Mouse (Mus musculus) liver, adult 2 months (tissue): ENCODE measurements around the gene Dglucy. TPM values are rescaled to one million over a fixed set of nuclear protein-coding genes. Genes with fewer than 3 reads are reported as not detected.

Experiments used
- DNase-seq: peaks from one replicate; pipeline ENCODE4 v3.0.0-alpha.2; 2011; ENCODE audit warnings: low read depth, low spot score; ENCODE audit errors: extremely low read depth
- H3K27ac ChIP-seq: fragments of 200-500 bp; replicated peaks from 2 replicates; pipeline ENCODE4 v1.5.1; 2012; ENCODE audit warnings: low read depth, mild to moderate bottlenecking, control low read depth, inconsistent platforms, low read length; ENCODE audit not compliant: insufficient read depth
- H3K27me3 ChIP-seq: fragments of 200-500 bp; 2 replicates; pipeline ENCODE4 v1.6.1; 2012; ENCODE audit warnings: mild to moderate bottlenecking, moderate library complexity, low read length, inconsistent platforms; ENCODE audit not compliant: control insufficient read depth, insufficient read depth
- H3K36me3 ChIP-seq: fragments of 200-500 bp; 2 replicates; pipeline ENCODE4 v1.6.1; 2012; ENCODE audit warnings: low read length, inconsistent platforms; ENCODE audit not compliant: control insufficient read depth, insufficient read depth
- H3K4me1 ChIP-seq: fragments of 200-500 bp; 2 replicates; pipeline ENCODE4 v1.6.1; 2011; ENCODE audit warnings: low read length; ENCODE audit not compliant: control insufficient read depth, insufficient read depth
- H3K4me3 ChIP-seq: fragments of 200-500 bp; 2 replicates; pipeline ENCODE4 v1.5.1; 2011; ENCODE audit warnings: low read depth, mild to moderate bottlenecking, control low read depth, low read length, moderate library complexity; ENCODE audit not compliant: insufficient read depth
- H3K79me2 ChIP-seq: fragments of 200-500 bp; 2 replicates; pipeline ENCODE4 v1.6.1; 2012; ENCODE audit warnings: inconsistent platforms, mild to moderate bottlenecking, low read length, moderate library complexity; ENCODE audit not compliant: control insufficient read depth, insufficient read depth
- H3K9ac ChIP-seq: fragments of 200-500 bp; 2 replicates; pipeline ENCODE4 v1.6.1; 2012; ENCODE audit warnings: low read depth, mild to moderate bottlenecking, control low read depth, inconsistent platforms, low read length
- CTCF ChIP-seq: fragments of 200-500 bp; IDR thresholded peaks from 2 replicates; pipeline ENCODE4 v1.5.1; 2011; ENCODE audit warnings: low read depth, low read length, control low read depth
- POLR2A ChIP-seq: fragments of 200-500 bp; IDR thresholded peaks from 2 replicates; pipeline ENCODE4 v1.6.1; 2011; ENCODE audit warnings: low read length, control low read depth; ENCODE audit not compliant: insufficient read depth; ENCODE audit errors: extremely low read depth
- WGBS: fragments of 180-500 bp; shearing (Covaris S2); methylation state at CpG from one replicate; pipeline ENCODE4 v1.1.7; 2018; 5-methylcytosine and 5-hydroxymethylcytosine counted together
- polyA plus RNA-seq: library from polyadenylated mRNA; depleted of rRNA; stranded (reverse); fragments of >200 nt; gene quantifications from 2 replicates; pipeline ENCODE4 v1.2.3, GENCODE M21; 2012; rRNA removed
- total RNA-seq: library from RNA; depleted of rRNA; stranded (reverse); fragments of >200 nt; gene quantifications from 2 replicates; pipeline ENCODE4 v1.2.3, GENCODE M21; 2014; rRNA removed

Gene Dglucy
- total RNA-seq (28.9 and 36.8 TPM in 2 replicates), polyA plus RNA-seq (35.2 and 38.5 TPM in 2 replicates)

DNA sequence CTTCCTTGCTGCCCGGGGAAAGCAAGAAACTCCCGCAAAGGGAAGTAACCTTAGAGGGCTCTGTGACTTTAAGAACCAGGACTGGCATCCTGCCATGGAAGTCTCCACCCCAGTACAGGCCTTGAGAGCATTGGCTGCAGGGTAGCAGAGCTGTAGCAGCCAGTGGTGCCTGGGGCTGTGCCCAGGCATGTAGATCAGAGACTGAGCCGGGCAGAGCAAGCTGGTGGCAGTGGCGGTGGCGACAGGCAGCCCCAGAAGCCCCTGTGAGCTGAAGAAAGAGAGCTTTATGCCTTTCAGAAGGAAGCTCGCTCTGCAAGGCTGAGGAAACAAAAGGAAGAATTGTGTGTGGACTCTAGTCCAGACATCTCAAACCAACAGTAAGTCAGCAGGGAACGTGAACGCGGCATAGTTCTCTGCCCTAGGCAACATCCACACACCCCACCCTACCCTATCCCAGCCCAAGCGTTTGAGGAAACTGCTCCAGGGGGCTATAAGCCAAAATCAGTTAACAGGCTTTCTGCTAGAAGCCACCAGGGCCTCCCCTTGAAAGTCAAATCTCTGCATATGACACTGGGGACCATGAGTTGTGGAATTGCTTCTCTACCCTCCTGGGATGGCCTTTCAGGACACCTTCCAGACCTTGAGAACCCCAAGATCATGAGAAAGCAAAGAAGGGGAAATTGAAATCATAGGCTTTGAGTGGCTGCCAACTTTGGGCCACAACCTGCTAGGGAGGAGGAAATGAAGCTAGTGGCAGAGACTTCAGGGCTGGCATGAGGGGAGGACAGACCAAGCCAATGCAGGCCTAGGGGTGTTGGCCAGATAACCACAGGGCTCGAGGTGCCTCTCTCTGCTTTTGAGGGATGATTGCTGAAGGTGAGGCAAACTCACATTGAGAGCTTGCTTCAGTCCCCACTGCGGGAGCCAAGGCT is at the start of gene Dglucy:
Dglucy (plus strand) TSS at position 124 of the 932 bp plus-strand sequence.
- TF ChIP-seq CTCF (no peak), POLR2A (peak; percentile 97)
- peak; percentile 61 for DNase-seq
- Histone ChIP-seq H3K9ac (peak within 1 kb of the TSS; percentile 85), H3K36me3 (no peaks in the 10 kb centered on the region), H3K4me3 (peak within 1 kb of the TSS; percentile 65), H3K4me1 (peaks cover 20% of the 10 kb centered on the region), H3K79me2 (peaks cover 3% of the 10 kb centered on the region; the same call in 1 of the 2 replicates), H3K27ac (peak within 1 kb of the TSS; percentile 87), H3K27me3 (no peaks in the 10 kb centered on the region)
- WGBS: 2% methylated on average over 12 of the region's 12 CpGs

DNA sequence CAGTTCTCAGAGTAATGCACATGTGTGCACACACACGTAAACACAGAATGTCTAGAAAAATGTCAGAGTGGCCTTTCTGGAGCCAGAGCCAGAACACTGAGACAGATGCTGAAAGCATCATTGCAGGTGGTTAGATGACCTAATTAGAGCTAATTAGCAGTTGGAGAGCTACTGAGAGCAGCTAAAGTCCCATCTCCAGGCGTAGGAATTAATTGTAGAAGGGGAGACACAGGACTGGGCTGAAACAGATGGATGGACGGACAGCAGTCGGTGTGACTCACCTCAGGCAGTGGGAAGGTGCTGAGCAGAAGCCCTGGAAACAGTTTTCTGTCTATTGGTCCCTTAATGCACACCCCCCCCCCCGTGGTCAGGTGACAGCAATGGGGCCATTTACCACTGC is 43.7 kb upstream of the Dglucy start:
- Histone ChIP-seq H3K9ac (no peak overlapping the region), H3K27me3 (no peaks in the 10 kb centered on the region), H3K4me1 (no peaks in the 10 kb centered on the region), H3K36me3 (no peaks in the 10 kb centered on the region), H3K27ac (no peak overlapping the region), H3K79me2 (no peaks in the 10 kb centered on the region), H3K4me3 (no peak overlapping the region)
- no peak for DNase-seq
- TF ChIP-seq CTCF (no peak), POLR2A (no peak)
- 89% methylated on average over 5 of the region's 5 CpGs for WGBS

DNA sequence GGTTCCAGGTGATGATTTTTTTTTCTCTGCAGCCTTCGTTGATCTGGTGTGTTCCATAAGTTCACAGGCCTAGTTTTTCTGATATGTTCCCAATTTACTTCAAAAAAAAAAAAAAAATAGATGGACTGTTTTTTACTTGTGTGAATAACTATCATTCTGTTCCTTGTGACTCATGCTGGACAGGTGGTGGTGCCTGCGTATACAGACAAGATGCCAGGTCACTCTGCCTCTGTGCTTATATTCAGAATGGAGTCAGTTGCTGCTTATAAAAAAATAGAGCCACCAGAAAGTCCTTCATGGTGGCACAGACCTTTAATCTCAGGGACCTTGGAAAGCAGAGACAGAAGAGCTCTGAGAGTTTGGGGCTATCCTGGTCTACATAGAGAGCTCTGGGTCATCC is 43.3 kb upstream of the Dglucy start:
- Histone ChIP-seq H3K4me1 (no peaks in the 10 kb centered on the region), H3K36me3 (no peaks in the 10 kb centered on the region), H3K79me2 (no peaks in the 10 kb centered on the region)

DNA sequence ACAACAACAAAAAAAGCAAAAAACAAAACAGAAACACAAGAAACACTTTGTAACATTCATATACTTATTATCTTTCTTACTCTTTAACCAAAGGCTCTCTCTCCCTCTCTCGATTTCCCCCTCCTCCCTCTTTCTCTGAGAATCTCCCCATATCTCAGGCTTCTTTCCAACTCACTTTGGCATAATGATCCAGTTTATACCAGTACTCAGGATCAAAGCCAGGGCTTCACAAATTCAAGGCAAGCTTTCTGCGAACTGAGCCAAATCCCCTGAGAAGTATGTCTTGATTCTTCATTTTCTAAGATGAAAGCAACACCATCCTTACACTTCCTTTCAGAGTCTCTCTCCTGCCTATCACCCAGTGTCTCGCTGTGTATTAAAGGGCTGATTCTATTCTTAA is 40.4 kb upstream of the Dglucy start:
- no peak for DNase-seq
- Histone ChIP-seq H3K4me3 (no peak overlapping the region), H3K27me3 (no peaks in the 10 kb centered on the region), H3K4me1 (no peaks in the 10 kb centered on the region), H3K79me2 (no peaks in the 10 kb centered on the region), H3K27ac (no peak overlapping the region), H3K36me3 (no peaks in the 10 kb centered on the region), H3K9ac (no peak overlapping the region)
- no peak for TF ChIP-seq CTCF
- TF ChIP-seq POLR2A: no peak
- WGBS: 80% methylated on average over 3 of the region's 3 CpGs

More for the DNA sequence above, 43.3 kb upstream of the Dglucy start:
- WGBS: 90% methylated on average over 2 of the region's 2 CpGs
- Histone ChIP-seq H3K9ac (no peak overlapping the region), H3K27ac (no peak overlapping the region), H3K4me3 (no peak overlapping the region), H3K27me3 (no peaks in the 10 kb centered on the region)
- TF ChIP-seq POLR2A (no peak), CTCF (no peak)
- no peak for DNase-seq

DNA sequence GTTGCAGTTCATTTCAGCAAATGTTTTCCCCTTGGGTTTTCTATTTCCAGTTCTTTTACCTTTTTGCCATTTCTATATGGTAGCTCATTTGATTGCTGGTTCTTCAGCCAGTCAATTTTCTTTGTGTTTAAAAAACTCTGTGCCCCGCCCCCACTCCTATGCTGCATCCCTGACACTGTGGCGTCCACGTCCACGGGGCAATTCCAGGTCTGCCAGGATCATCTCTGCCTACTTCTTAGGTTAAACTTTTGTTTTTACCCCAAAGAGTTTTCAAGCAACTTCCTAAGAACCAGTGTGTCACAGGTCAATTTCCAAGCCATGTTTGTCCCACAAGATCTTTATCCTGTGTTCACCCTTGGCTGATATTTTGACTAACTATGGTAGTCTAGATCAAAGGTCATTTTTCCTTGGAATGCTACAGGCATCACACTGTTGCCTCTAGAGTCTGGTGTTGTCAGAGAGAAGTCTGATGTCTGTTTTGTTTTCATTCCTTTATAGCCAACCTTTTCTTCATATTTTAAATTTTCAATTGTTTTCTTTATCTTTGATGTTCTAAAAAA is 39.8 kb upstream of the Dglucy start:
- no peak overlapping the region; the same call in 1 of the 2 replicates for H3K27ac ChIP-seq
- no peaks in the 10 kb centered on the region for H3K79me2 ChIP-seq
- H3K9ac ChIP-seq: no peak overlapping the region
- no peaks in the 10 kb centered on the region for H3K36me3 ChIP-seq
- no peaks in the 10 kb centered on the region for H3K4me1 ChIP-seq
- no peak for TF ChIP-seq CTCF
- no peak for TF ChIP-seq POLR2A
- 80% methylated on average over 4 of the region's 4 CpGs for WGBS
- no peak overlapping the region for H3K4me3 ChIP-seq
- H3K27me3 ChIP-seq: no peaks in the 10 kb centered on the region
- peak; percentile 73 for DNase-seq
